In genomic region chr9:21954635-21955034, GRCm38 (mm10) we compare ENCODE assay signal across 9 mouse cellular contexts. TPM values are rescaled to one million over a fixed set of nuclear protein-coding genes. Genes with fewer than 3 reads are reported as not detected.
A peak's percentile ranks its signal among the peaks of the same experiment; 100 is the strongest.
DNase-seq lines count a peak whose midpoint lies in the region; ATAC-seq lines count a peak whose summit lies in the region.
"Had no signal": no experiment of that assay in that cellular context is flagged by ENCODE, and none has a peak within 500 bp of the region (broad histone marks: within the 10 kb centered on the region; RNA-seq: fewer than 3 reads in every experiment).

No protein-coding gene starts in this region.

- H3K9me3 ChIP-seq in limb, embryonic 12.5 days, result no peaks in the 10 kb centered on the region
- no peaks in the 10 kb centered on the region for H3K9me3 ChIP-seq in limb, embryonic 10.5 days (replicated peaks)
- H3K9me3 ChIP-seq in hindbrain, embryonic 14.5 days (ENCODE audit: control insufficient read depth, low read length), result no peaks in the 10 kb centered on the region
- H3K9me3 ChIP-seq in midbrain, embryonic 14.5 days (ENCODE audit: control insufficient read depth, low read length), result no peaks in the 10 kb centered on the region

- H3K9ac ChIP-seq in limb, embryonic 12.5 days (replicated peaks), result no peak overlapping the region
- peak overlapping the region; percentile 80; the same call in 1 of the 2 replicates for H3K9ac ChIP-seq in hindbrain, embryonic 14.5 days
- H3K9ac ChIP-seq in midbrain, embryonic 14.5 days (replicated peaks; ENCODE audit: low read length), result no peak overlapping the region

- WGBS in limb, embryonic 12.5 days, result 85% methylated on average over 3 of the region's 3 CpGs
- WGBS in limb, embryonic 10.5 days, result 82% methylated on average over 3 of the region's 3 CpGs
- WGBS in hindbrain, embryonic 14.5 days, result 77% methylated on average over 3 of the region's 3 CpGs
- 76% methylated on average over 3 of the region's 3 CpGs for WGBS in midbrain, embryonic 14.5 days

- peak overlapping the region; percentile 64; the same call in 1 of the 2 replicates for H3K4me2 ChIP-seq in limb, embryonic 12.5 days
- peak overlapping the region; percentile 50; the same call in 1 of the 2 replicates for H3K4me2 ChIP-seq in hindbrain, embryonic 14.5 days (replicated peaks)
- H3K4me2 ChIP-seq in midbrain, embryonic 14.5 days (ENCODE audit: low read length), result peak overlapping the region; percentile 68; the same call in 1 of the 2 replicates

- no peak overlapping the region for H3K27ac ChIP-seq in limb, embryonic 12.5 days
- no peak overlapping the region for H3K27ac ChIP-seq in limb, embryonic 10.5 days
- no peak overlapping the region for H3K27ac ChIP-seq in hindbrain, embryonic 14.5 days
- H3K27ac ChIP-seq in midbrain, embryonic 14.5 days (replicated peaks; ENCODE audit: low read depth, low read length), result no peak overlapping the region

- ATAC-seq in limb, embryonic 12.5 days (ENCODE audit: insufficient number of reproducible peaks, insufficient read depth, low FRiP score, low TSS enrichment, low read depth), result no peak
- ATAC-seq in hindbrain, embryonic 14.5 days (ENCODE audit: low FRiP score), result no peak
- ATAC-seq in midbrain, embryonic 14.5 days (ENCODE audit: low FRiP score, low TSS enrichment), result no peak

- DNase-seq in cerebellum, adult 9-11 months, result peak; percentile 59
- DNase-seq in cerebellum, postnatal 36 days, result no peak
- DNase-seq in limb, embryonic 10.5 days (ENCODE audit: low spot score), result no peak
- no peak for DNase-seq in hindbrain, embryonic 14.5 days (ENCODE audit: low spot score)
- DNase-seq in midbrain, embryonic 14.5 days, result no peak
- DNase-seq in B cell, adult 2 months, result no peak
- no peak for DNase-seq in kidney, adult 11 months

- no peak overlapping the region for H3K4me3 ChIP-seq in limb, embryonic 12.5 days (replicated peaks)
- H3K4me3 ChIP-seq in limb, embryonic 10.5 days, result no peak overlapping the region
- peak overlapping the region; percentile 64; the same call in 1 of the 2 replicates for H3K4me3 ChIP-seq in hindbrain, embryonic 14.5 days (replicated peaks; ENCODE audit: low read length)
- peak overlapping the region; percentile 64; the same call in 1 of the 2 replicates for H3K4me3 ChIP-seq in midbrain, embryonic 14.5 days (replicated peaks; ENCODE audit: low read depth, low read length)

- H3K4me1 ChIP-seq in limb, embryonic 12.5 days (replicated peaks), result peaks cover 6% of the 10 kb centered on the region
- H3K4me1 ChIP-seq in limb, embryonic 10.5 days, result peaks cover 15% of the 10 kb centered on the region
- H3K4me1 ChIP-seq in hindbrain, embryonic 14.5 days (replicated peaks; ENCODE audit: control insufficient read depth, insufficient read depth, low read length), result peaks cover 11% of the 10 kb centered on the region
- peaks cover 17% of the 10 kb centered on the region; the same call in 1 of the 2 replicates for H3K4me1 ChIP-seq in midbrain, embryonic 14.5 days (ENCODE audit: control insufficient read depth, insufficient read depth, low read length)

- no peaks in the 10 kb centered on the region for H3K36me3 ChIP-seq in limb, embryonic 12.5 days
- peaks cover 16% of the 10 kb centered on the region for H3K36me3 ChIP-seq in limb, embryonic 10.5 days
- no peaks in the 10 kb centered on the region for H3K36me3 ChIP-seq in hindbrain, embryonic 14.5 days (replicated peaks; ENCODE audit: control insufficient read depth, insufficient read depth)
- H3K36me3 ChIP-seq in midbrain, embryonic 14.5 days (ENCODE audit: control insufficient read depth, insufficient read depth, low read length), result no peaks in the 10 kb centered on the region

- H3K27me3 ChIP-seq in limb, embryonic 12.5 days, result peaks cover 15% of the 10 kb centered on the region
- peaks cover 14% of the 10 kb centered on the region for H3K27me3 ChIP-seq in limb, embryonic 10.5 days (ENCODE audit: low read depth, poor library complexity, severe bottlenecking)
- H3K27me3 ChIP-seq in hindbrain, embryonic 14.5 days (ENCODE audit: control insufficient read depth, insufficient read depth, low read length), result peaks cover 8% of the 10 kb centered on the region
- H3K27me3 ChIP-seq in midbrain, embryonic 14.5 days (ENCODE audit: control insufficient read depth, insufficient read depth, low read length), result peaks cover 4% of the 10 kb centered on the region
- H3K27me3 ChIP-seq: megakaryocyte, embryonic 14.5 days had no signal

RNA-seq across cellular contexts. Expression of gene Swsap1, which starts 0.9 kb away (rescaled TPM):
- polyA plus RNA-seq in limb, embryonic 12.5 days (2016; fragmentation: Nextera tagmentation; extraction: Ambion mirVana), result 7.3 and 7.4 TPM in 2 replicates
- polyA plus RNA-seq in limb, embryonic 10.5 days (2016; fragmentation: Nextera tagmentation; extraction: Ambion mirVana), result 7.3 and 8.2 TPM in 2 replicates
- 18.2 and 19.9 TPM in 2 replicates for polyA plus RNA-seq in hindbrain, embryonic 14.5 days (2014; fragmentation: Nextera tagmentation; extraction: Ambion mirVana)
- 21.5 and 22.8 TPM in 2 replicates for polyA plus RNA-seq in midbrain, embryonic 14.5 days (2014; fragmentation: Nextera tagmentation; extraction: Ambion mirVana)

RNA-seq across cellular contexts. Expression of gene Epor, which starts 8.7 kb away (rescaled TPM):
- polyA plus RNA-seq in limb, embryonic 12.5 days (2016; fragmentation: Nextera tagmentation; extraction: Ambion mirVana), result 6.9 and 8.1 TPM in 2 replicates
- polyA plus RNA-seq in limb, embryonic 10.5 days (2016; fragmentation: Nextera tagmentation; extraction: Ambion mirVana), result 7.6 and 8.2 TPM in 2 replicates
- 1.4 and 2.4 TPM in 2 replicates for polyA plus RNA-seq in hindbrain, embryonic 14.5 days (2014; fragmentation: Nextera tagmentation; extraction: Ambion mirVana)
- 0.65 and 2.0 TPM in 2 replicates for polyA plus RNA-seq in midbrain, embryonic 14.5 days (2014; fragmentation: Nextera tagmentation; extraction: Ambion mirVana)

RNA-seq across cellular contexts. Expression of gene Plppr2, which starts 17.8 kb away (rescaled TPM):
- polyA plus RNA-seq in limb, embryonic 12.5 days (2016; fragmentation: Nextera tagmentation; extraction: Ambion mirVana), result 9.3 and 11.9 TPM in 2 replicates
- 6.4 and 7.8 TPM in 2 replicates for polyA plus RNA-seq in limb, embryonic 10.5 days (2016; fragmentation: Nextera tagmentation; extraction: Ambion mirVana)
- 90.6 and 102 TPM in 2 replicates for polyA plus RNA-seq in hindbrain, embryonic 14.5 days (2014; fragmentation: Nextera tagmentation; extraction: Ambion mirVana)
- 91.3 and 92.2 TPM in 2 replicates for polyA plus RNA-seq in midbrain, embryonic 14.5 days (2014; fragmentation: Nextera tagmentation; extraction: Ambion mirVana)

RNA-seq across cellular contexts. Expression of gene Tmem205, which starts 27.3 kb away (rescaled TPM):
- polyA plus RNA-seq in limb, embryonic 12.5 days (2016; fragmentation: Nextera tagmentation; extraction: Ambion mirVana), result 33.4 and 39.4 TPM in 2 replicates
- polyA plus RNA-seq in limb, embryonic 10.5 days (2016; fragmentation: Nextera tagmentation; extraction: Ambion mirVana), result 31.1 and 33.5 TPM in 2 replicates
- 45.2 and 58.9 TPM in 2 replicates for polyA plus RNA-seq in hindbrain, embryonic 14.5 days (2014; fragmentation: Nextera tagmentation; extraction: Ambion mirVana)
- polyA plus RNA-seq in midbrain, embryonic 14.5 days (2014; fragmentation: Nextera tagmentation; extraction: Ambion mirVana), result 42.2 and 51.8 TPM in 2 replicates

RNA-seq across cellular contexts. Expression of gene Ccdc159, which starts 27.4 kb away (rescaled TPM):
- 5.2 and 5.7 TPM in 2 replicates for polyA plus RNA-seq in limb, embryonic 12.5 days (2016; fragmentation: Nextera tagmentation; extraction: Ambion mirVana)
- 3.0 and 3.9 TPM in 2 replicates for polyA plus RNA-seq in limb, embryonic 10.5 days (2016; fragmentation: Nextera tagmentation; extraction: Ambion mirVana)
- 5.6 and 8.3 TPM in 2 replicates for polyA plus RNA-seq in hindbrain, embryonic 14.5 days (2014; fragmentation: Nextera tagmentation; extraction: Ambion mirVana)
- polyA plus RNA-seq in midbrain, embryonic 14.5 days (2014; fragmentation: Nextera tagmentation; extraction: Ambion mirVana), result 5.7 and 7.7 TPM in 2 replicates

Comparison
In these comparisons a context has a peak if more than half of its experiments do, and no peak if none do; other contexts are left out.
1. H3K4me3 ChIP-seq: peak in hindbrain, embryonic 14.5 days (single experiment) and midbrain, embryonic 14.5 days (single experiment); none in limb, embryonic 12.5 days (single experiment) and limb, embryonic 10.5 days (single experiment).
2. Peak in every context shown above with its lines, with median percentiles within 50 percentile points of each other: H3K4me2 ChIP-seq.